Mouse (Mus musculus) MEL (cell line): ENCODE measurements around the gene Nrxn3. TPM values are rescaled to one million over a fixed set of nuclear protein-coding genes. Genes with fewer than 3 reads are reported as not detected.

ENCODE experiments used
- DNase-seq: peaks from one replicate; pipeline ENCODE4 v3.0.0; 2011; ENCODE audit warnings: low read depth, low spot score
- H3K27ac ChIP-seq: 2 replicates; pipeline ENCODE4 v1.5.1; 2012; ENCODE audit warnings: low read depth, mild to moderate bottlenecking, control low read depth, low read length, moderate library complexity; ENCODE audit not compliant: control insufficient read depth
- H3K27me3 ChIP-seq, 2 experiments: fragments of 150-350 bp in 1 of 2; sonication (generic) in 1 of 2; 2 replicates each; pipeline ENCODE4 v1.6.1; 2012; ENCODE audit warnings: low read length in 2 of 2, mild to moderate bottlenecking in 2 of 2, improper control_type of control experiment in 1 of 2, moderate library complexity in 1 of 2; ENCODE audit not compliant: insufficient read depth in 2 of 2, control insufficient read depth in 1 of 2
- H3K36me3 ChIP-seq, 2 experiments: 2 replicates each; pipeline ENCODE4 v1.6.1; 2012 to 2014; ENCODE audit warnings: low read length in 2 of 2, improper control_type of control experiment in 1 of 2, inconsistent platforms in 1 of 2, mild to moderate bottlenecking in 1 of 2; ENCODE audit not compliant: insufficient read depth in 2 of 2, control insufficient read depth in 1 of 2
- H3K4me1 ChIP-seq, 2 experiments: fragments of 150-350 bp in 1 of 2; sonication (generic) in 1 of 2; 2 replicates each; pipeline ENCODE4 v1.6.1; 2012; ENCODE audit warnings: low read length in 2 of 2, improper control_type of control experiment in 1 of 2, mild to moderate bottlenecking in 1 of 2; ENCODE audit not compliant: insufficient read depth in 2 of 2, control insufficient read depth in 1 of 2
- H3K4me3 ChIP-seq, 2 experiments: fragments of 150-350 bp in 1 of 2; sonication (generic) in 1 of 2; 2 replicates each; pipeline ENCODE4 v1.5.1; 2012; ENCODE audit warnings: low read depth in 2 of 2, low read length in 2 of 2, mild to moderate bottlenecking in 2 of 2, moderate library complexity in 2 of 2, control low read depth in 1 of 2, improper control_type of control experiment in 1 of 2; ENCODE audit not compliant: control insufficient read depth in 1 of 2, insufficient read depth in 1 of 2
- H3K79me2 ChIP-seq: 2 replicates; pipeline ENCODE4 v1.6.1; 2012; ENCODE audit warnings: mild to moderate bottlenecking, low read length, moderate library complexity; ENCODE audit not compliant: control insufficient read depth, poor library complexity, insufficient read depth
- H3K9ac ChIP-seq: 2 replicates; pipeline ENCODE4 v1.6.1; 2012; ENCODE audit warnings: low read depth, mild to moderate bottlenecking, control low read depth, low read length, moderate library complexity; ENCODE audit not compliant: control insufficient read depth, poor library complexity, severe bottlenecking
- H3K9me3 ChIP-seq: fragments of 150-350 bp; sonication (generic); replicated peaks from 2 replicates; pipeline ENCODE4 v1.6.1; 2012; ENCODE audit warnings: mild to moderate bottlenecking, low read length, improper control_type of control experiment, moderate library complexity; ENCODE audit not compliant: insufficient read depth
- CTCF ChIP-seq, 3 experiments: IDR thresholded peaks in 2 of 3; conservative IDR thresholded peaks in 1 of 3; 2 replicates each; pipeline ENCODE4 v1.5.1; 2011 to 2012; ENCODE audit warnings: low read length in 3 of 3, low read depth in 2 of 3, mild to moderate bottlenecking in 2 of 3, improper control_type of control experiment in 1 of 3, inconsistent platforms in 1 of 3, mixed read lengths in 1 of 3, moderate library complexity in 1 of 3; ENCODE audit not compliant: control insufficient read depth in 1 of 3, insufficient read depth in 1 of 3, poor library complexity in 1 of 3, severe bottlenecking in 1 of 3
- EP300 ChIP-seq, 2 experiments: IDR thresholded peaks; 2 replicates each; pipeline ENCODE4 v1.6.1; 2011; ENCODE audit warnings: improper control_type of control experiment in 2 of 2, low read length in 2 of 2, low read depth in 1 of 2, mild to moderate bottlenecking in 1 of 2
- ETS1 ChIP-seq: IDR thresholded peaks from 2 replicates; pipeline ENCODE4 v1.6.1; 2012; ENCODE audit warnings: low read depth, mild to moderate bottlenecking, inconsistent platforms, low read length, improper control_type of control experiment, moderate library complexity
- GATA1 ChIP-seq: IDR thresholded peaks from 2 replicates; pipeline ENCODE4 v1.6.1; 2011; ENCODE audit warnings: low read depth, low read length, improper control_type of control experiment
- MAX ChIP-seq: IDR thresholded peaks from 2 replicates; pipeline ENCODE4 v1.6.1; 2011; ENCODE audit warnings: low read length, improper control_type of control experiment
- MAZ ChIP-seq: IDR thresholded peaks from 2 replicates; pipeline ENCODE4 v1.6.1; 2012; ENCODE audit warnings: low read depth, mild to moderate bottlenecking, inconsistent platforms, low read length, improper control_type of control experiment
- MEF2A ChIP-seq: IDR thresholded peaks from 2 replicates; pipeline ENCODE4 v1.6.1; 2014; ENCODE audit warnings: low read depth, mild to moderate bottlenecking, inconsistent platforms, low read length, improper control_type of control experiment; ENCODE audit not compliant: poor library complexity, insufficient replicate concordance, severe bottlenecking; ENCODE audit errors: extremely low read depth
- MXI1 ChIP-seq: IDR thresholded peaks from 2 replicates; pipeline ENCODE4 v1.6.1; 2011; ENCODE audit warnings: mild to moderate bottlenecking, low read depth, low read length, improper control_type of control experiment
- MYB ChIP-seq: IDR thresholded peaks from 2 replicates; pipeline ENCODE4 v1.6.1; 2011; ENCODE audit warnings: mild to moderate bottlenecking, low read depth, low read length, improper control_type of control experiment
- MYC ChIP-seq: IDR thresholded peaks from 2 replicates; pipeline ENCODE4 v1.6.1; 2011; ENCODE audit warnings: low read depth, mild to moderate bottlenecking, low read length, improper control_type of control experiment, moderate library complexity
- POLR2AphosphoS5 ChIP-seq: IDR thresholded peaks from 2 replicates; pipeline ENCODE4 v1.6.1; 2012; ENCODE audit warnings: low read depth, borderline replicate concordance, mild to moderate bottlenecking, inconsistent platforms, low read length, moderate library complexity, mixed read lengths
- SMC3 ChIP-seq: IDR thresholded peaks from 2 replicates; pipeline ENCODE4 v1.6.1; 2011; ENCODE audit warnings: low read depth, low read length, improper control_type of control experiment
- TBP ChIP-seq: IDR thresholded peaks from 2 replicates; pipeline ENCODE4 v1.8.0; 2011; ENCODE audit warnings: low read depth, low read length, improper control_type of control experiment
- UBTF ChIP-seq: IDR thresholded peaks from 2 replicates; pipeline ENCODE4 v1.6.1; 2012; ENCODE audit warnings: low read depth, mild to moderate bottlenecking, inconsistent platforms, low read length, improper control_type of control experiment, moderate library complexity, borderline replicate concordance; ENCODE audit not compliant: insufficient read depth
- ZNF384 ChIP-seq: IDR thresholded peaks from 2 replicates; pipeline ENCODE4 v1.6.1; 2012; ENCODE audit warnings: low read depth, mild to moderate bottlenecking, inconsistent platforms, low read length, improper control_type of control experiment
- polyA plus RNA-seq, 2 experiments: library from polyadenylated mRNA; stranded (reverse) in 1 of 2; unstranded in 1 of 2; fragments of >175 nt in 1 of 2; fragments of >200 nt in 1 of 2; gene quantifications; 2 replicates each; pipeline versions ENCODE4 v1.2.1 to v1.2.4; 2012; ENCODE audit warnings: low replicate concordance in 2 of 2, low read depth in 1 of 2; ENCODE audit not compliant: insufficient read length in 2 of 2, insufficient read depth in 1 of 2, missing spikeins in 1 of 2
- total RNA-seq: library from RNA; depleted of rRNA; stranded (reverse); fragments of 300-350 nt; gene quantifications from 2 replicates; pipeline ENCODE4 v1.2.3, GENCODE M21; 2012

The Nrxn3 gene
- total and polyA plus RNA-seq, 3 experiments, result not detected

DNA sequence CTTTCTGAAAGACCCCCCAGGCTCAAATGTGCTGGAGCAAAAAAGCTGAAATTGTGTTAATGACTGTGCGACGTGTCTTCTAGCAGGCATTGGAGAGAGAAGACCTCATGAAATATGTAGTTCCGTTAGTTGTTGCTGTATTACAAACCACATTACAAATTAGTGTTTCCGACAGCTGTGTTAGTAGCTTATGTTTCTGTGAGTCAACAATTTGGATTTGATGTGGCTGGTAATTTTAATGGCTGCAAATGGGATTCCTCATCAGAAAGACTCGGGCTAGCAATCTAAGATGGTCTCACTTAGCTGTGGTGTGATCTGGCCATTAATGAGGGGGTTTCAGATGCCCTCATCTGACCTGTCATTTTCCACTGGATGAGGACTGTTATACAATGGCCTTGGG is 1107.7 kb downstream of the Nrxn3 start:
- DNase-seq, result no peak
- H3K79me2 ChIP-seq, result no peaks in the 10 kb centered on the region
- no peaks in the 10 kb centered on the region for H3K9me3 ChIP-seq
- no peak overlapping the region for H3K27ac ChIP-seq
- H3K36me3 ChIP-seq, result no peaks in the 10 kb centered on the region
- no peak for TF ChIP-seq MYC
- no peak for TF ChIP-seq MAZ
- TF ChIP-seq MEF2A, result no peak
- no peak for TF ChIP-seq MYB
- no peaks in the 10 kb centered on the region for H3K4me1 ChIP-seq
- no peak overlapping the region for H3K9ac ChIP-seq
- no peak overlapping the region for H3K4me3 ChIP-seq
- H3K27me3 ChIP-seq, result no peaks in the 10 kb centered on the region

DNA sequence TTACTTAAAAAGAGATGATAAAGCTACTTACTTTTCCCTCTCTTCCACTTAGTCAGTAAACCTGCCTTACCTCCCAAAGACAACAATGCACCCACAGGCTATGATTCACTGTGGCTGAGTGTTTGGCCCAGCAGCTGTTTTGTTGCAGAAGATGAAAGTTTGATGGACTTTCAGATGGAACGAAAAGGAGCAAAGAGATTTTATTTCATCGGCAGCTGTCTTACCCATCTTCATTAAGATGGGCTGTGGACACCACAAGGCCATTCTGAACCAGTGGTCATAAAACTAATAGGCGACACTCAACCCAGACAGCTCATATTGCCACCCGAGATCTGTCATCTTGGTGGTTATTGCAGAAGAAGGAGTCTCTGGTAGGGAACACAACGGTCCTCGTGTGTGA is 1108.6 kb downstream of the Nrxn3 start:
- Histone ChIP-seq H3K4me1 (no peaks in the 10 kb centered on the region), H3K79me2 (no peaks in the 10 kb centered on the region), H3K36me3 (no peaks in the 10 kb centered on the region), H3K27ac (no peak overlapping the region), H3K4me3 (no peak overlapping the region), H3K27me3 (no peaks in the 10 kb centered on the region), H3K9ac (no peak overlapping the region), H3K9me3 (no peaks in the 10 kb centered on the region)
- TF ChIP-seq CTCF (IDR thresholded peaks at IDR 0.05 in 2 of 3, conservative IDR thresholded peaks at IDR 0.05 in 1 of 3; ENCODE audit: control insufficient read depth in 1 of 3, insufficient read depth in 1 of 3, low read depth in 2 of 3, low read length in 3 of 3, poor library complexity in 1 of 3, severe bottlenecking in 1 of 3), result no peak
- TF ChIP-seq UBTF, result no peak
- DNase-seq, result no peak

DNA sequence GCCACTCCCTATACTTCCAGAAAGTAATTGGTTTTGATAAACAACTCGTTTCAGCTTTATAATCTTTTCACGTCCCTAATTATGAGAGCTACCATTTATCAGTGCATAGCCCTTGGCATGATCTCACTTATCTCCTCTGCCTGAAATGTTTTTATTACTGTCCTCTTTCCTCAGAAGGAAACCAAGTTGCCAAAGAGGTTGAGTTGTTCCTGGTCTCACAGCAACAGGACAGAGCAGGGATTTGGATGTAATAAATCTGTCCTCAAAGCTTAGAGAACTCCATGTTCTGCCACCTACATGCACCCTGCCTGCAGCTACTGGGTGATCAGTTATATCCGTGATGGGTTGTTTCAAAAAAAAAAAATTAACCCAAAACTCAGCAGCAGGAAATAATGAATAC is 1113.6 kb downstream of the Nrxn3 start:
- H3K9me3 ChIP-seq, result no peaks in the 10 kb centered on the region
- no peaks in the 10 kb centered on the region for H3K4me1 ChIP-seq
- no peak overlapping the region for H3K4me3 ChIP-seq
- H3K36me3 ChIP-seq, result no peaks in the 10 kb centered on the region
- DNase-seq, result no peak
- TF ChIP-seq EP300 (IDR thresholded peaks at IDR 0.05; ENCODE audit: low read depth in 1 of 2, low read length in 2 of 2) (no peak), TBP (no peak), CTCF (IDR thresholded peaks at IDR 0.05 in 2 of 3, conservative IDR thresholded peaks at IDR 0.05 in 1 of 3; ENCODE audit: control insufficient read depth in 1 of 3, insufficient read depth in 1 of 3, low read depth in 2 of 3, low read length in 3 of 3, poor library complexity in 1 of 3, severe bottlenecking in 1 of 3) (no peak), MXI1 (no peak), GATA1 (no peak), ETS1 (no peak), SMC3 (no peak), UBTF (no peak), ZNF384 (no peak), MAZ (no peak), POLR2AphosphoS5 (no peak), MEF2A (no peak), MAX (no peak)
- no peak overlapping the region for H3K27ac ChIP-seq
- H3K79me2 ChIP-seq, result no peaks in the 10 kb centered on the region
- H3K9ac ChIP-seq, result no peak overlapping the region
- no peaks in the 10 kb centered on the region for H3K27me3 ChIP-seq
